Mouse (Mus musculus) liver, embryonic 12.5 days (tissue): ENCODE results near the gene C5ar1. TPM values are rescaled to one million over a fixed set of nuclear protein-coding genes. Genes with fewer than 3 reads are reported as not detected.

Experiments used
- ATAC-seq: fragments of 200-750 bp; cut with Nextera tagmentation; 2 replicates; pipeline ENCODE4 v1.8.0; 2017; ENCODE audit warnings: moderate number of reproducible peaks, mild to moderate bottlenecking, moderate library complexity
- H3K27ac ChIP-seq: fragments of 300-500 bp; sonication (generic); 2 replicates; pipeline ENCODE4 v1.5.1; 2016; ENCODE audit warnings: mild to moderate bottlenecking
- H3K27me3 ChIP-seq: fragments of 300-500 bp; sonication (generic); replicated peaks from 2 replicates; pipeline ENCODE4 v1.6.1; 2016; ENCODE audit warnings: mild to moderate bottlenecking, moderate library complexity
- H3K36me3 ChIP-seq: fragments of 300-500 bp; sonication (generic); 2 replicates; pipeline ENCODE4 v1.6.1; 2016; ENCODE audit warnings: mild to moderate bottlenecking, moderate library complexity
- H3K4me1 ChIP-seq: fragments of 300-500 bp; sonication (generic); 2 replicates; pipeline ENCODE4 v1.6.1; 2016
- H3K4me2 ChIP-seq: fragments of 300-500 bp; sonication (generic); 2 replicates; pipeline ENCODE4 v1.6.1; 2016; ENCODE audit warnings: mild to moderate bottlenecking, moderate library complexity
- H3K4me3 ChIP-seq: fragments of 300-500 bp; sonication (generic); 2 replicates; pipeline ENCODE4 v1.5.1; 2016; ENCODE audit warnings: mild to moderate bottlenecking, moderate library complexity
- H3K9ac ChIP-seq: fragments of 300-500 bp; sonication (generic); 2 replicates; pipeline ENCODE4 v1.6.1; 2016; ENCODE audit warnings: mild to moderate bottlenecking, moderate library complexity
- H3K9me3 ChIP-seq: fragments of 300-500 bp; sonication (generic); replicated peaks from 2 replicates; pipeline ENCODE4 v1.6.1; 2016; ENCODE audit warnings: mild to moderate bottlenecking, moderate library complexity
- WGBS: fragments of 180-500 bp; shearing (Covaris S2); methylation state at CpG from one replicate; pipeline ENCODE4 v1.1.7; 2016; ENCODE audit not compliant: insufficient replicate concordance; 5-methylcytosine and 5-hydroxymethylcytosine counted together
- polyA plus RNA-seq: library from polyadenylated mRNA; unstranded; fragments of >200 nt; fragmentation: Nextera tagmentation; extraction: Ambion mirVana; gene quantifications from 2 replicates; pipeline ENCODE4 v1.2.1, GENCODE M21; 2016

Gene C5ar1
- polyA plus RNA-seq, 1 experiment from 2014 or later, result 2.1 TPM

- Histone ChIP-seq H3K4me3 (no peak overlapping the region), H3K4me1 (no peaks in the 10 kb centered on the region; the same call in 1 of the 2 replicates), H3K9ac (no peak overlapping the region), H3K36me3 (peaks cover 87% of the 10 kb centered on the region), H3K4me2 (no peak overlapping the region), H3K27ac (no peak overlapping the region), H3K9me3 (no peaks in the 10 kb centered on the region), H3K27me3 (no peaks in the 10 kb centered on the region)
- ATAC-seq, result no peak; the same call in 1 of the 2 replicates
- 60% methylated on average over 12 of the region's 12 CpGs for WGBS
These were observed 48.4 kb downstream of the C5ar1 start for GRCm38 (mm10) chr7:16210862-16211365.

GRCm38 (mm10) chr7:16208781-16209665 is 50.3 kb downstream of the C5ar1 start:
- no peaks in the 10 kb centered on the region; the same call in 1 of the 2 replicates for H3K4me1 ChIP-seq
- WGBS, result 83% methylated on average over 21 of the region's 21 CpGs
- H3K27ac ChIP-seq, result no peak overlapping the region
- H3K9ac ChIP-seq, result no peak overlapping the region
- no peak overlapping the region for H3K4me3 ChIP-seq
- H3K27me3 ChIP-seq, result no peaks in the 10 kb centered on the region
- no peaks in the 10 kb centered on the region for H3K9me3 ChIP-seq
- peaks cover 87% of the 10 kb centered on the region for H3K36me3 ChIP-seq
- no peak for ATAC-seq
- H3K4me2 ChIP-seq, result no peak overlapping the region

GRCm38 (mm10) chr7:16207496-16207895 is 51.8 kb downstream of the C5ar1 start:
- Histone ChIP-seq H3K36me3 (peaks cover 87% of the 10 kb centered on the region), H3K9ac (no peak overlapping the region), H3K27ac (no peak overlapping the region), H3K4me2 (no peak overlapping the region), H3K4me3 (no peak overlapping the region), H3K27me3 (no peaks in the 10 kb centered on the region), H3K4me1 (no peaks in the 10 kb centered on the region), H3K9me3 (no peaks in the 10 kb centered on the region)
- WGBS, result 74% methylated on average over 10 of the region's 10 CpGs
- ATAC-seq, result no peak; the same call in 1 of the 2 replicates

- H3K4me2 ChIP-seq, result no peak overlapping the region
- no peaks in the 10 kb centered on the region for H3K4me1 ChIP-seq
- H3K36me3 ChIP-seq, result peaks cover 89% of the 10 kb centered on the region
- no peaks in the 10 kb centered on the region for H3K27me3 ChIP-seq
- H3K27ac ChIP-seq, result no peak overlapping the region
- no peak overlapping the region for H3K9ac ChIP-seq
- H3K4me3 ChIP-seq, result no peak overlapping the region
- no peaks in the 10 kb centered on the region for H3K9me3 ChIP-seq
- ATAC-seq, result no peak
- 74% methylated on average over 7 of the region's 7 CpGs for WGBS
These were observed 52.3 kb downstream of the C5ar1 start for GRCm38 (mm10) chr7:16207076-16207475.

- Histone ChIP-seq H3K4me2 (no peak overlapping the region), H3K27me3 (no peaks in the 10 kb centered on the region), H3K9me3 (no peaks in the 10 kb centered on the region), H3K27ac (no peak overlapping the region), H3K9ac (no peak overlapping the region), H3K4me1 (no peaks in the 10 kb centered on the region), H3K4me3 (no peak overlapping the region), H3K36me3 (peaks cover 89% of the 10 kb centered on the region)
- WGBS, result 54% methylated on average over 9 of the region's 9 CpGs
- ATAC-seq, result no peak
These were observed 54.5 kb downstream of the C5ar1 start for GRCm38 (mm10) chr7:16204791-16205190.

GRCm38 (mm10) chr7:16203505-16203903 is 55.8 kb downstream of the C5ar1 start:
- no peak overlapping the region for H3K27ac ChIP-seq
- H3K4me1 ChIP-seq, result no peaks in the 10 kb centered on the region
- H3K27me3 ChIP-seq, result no peaks in the 10 kb centered on the region
- ATAC-seq, result no peak
- H3K36me3 ChIP-seq, result peaks cover 90% of the 10 kb centered on the region
- no peak overlapping the region for H3K9ac ChIP-seq
- H3K9me3 ChIP-seq, result no peaks in the 10 kb centered on the region
- no peak overlapping the region for H3K4me2 ChIP-seq
- WGBS, result 87% methylated on average over 13 of the region's 13 CpGs
- no peak overlapping the region for H3K4me3 ChIP-seq

GRCm38 (mm10) chr7:16202756-16203504 is 56.4 kb downstream of the C5ar1 start:
- 79% methylated on average over 15 of the region's 15 CpGs for WGBS
- no peaks in the 10 kb centered on the region for H3K4me1 ChIP-seq
- ATAC-seq, result no peak
- H3K4me2 ChIP-seq, result no peak overlapping the region
- peaks cover 94% of the 10 kb centered on the region for H3K36me3 ChIP-seq
- no peak overlapping the region for H3K27ac ChIP-seq
- no peak overlapping the region for H3K4me3 ChIP-seq
- no peaks in the 10 kb centered on the region for H3K27me3 ChIP-seq
- H3K9me3 ChIP-seq, result no peaks in the 10 kb centered on the region
- no peak overlapping the region for H3K9ac ChIP-seq

GRCm38 (mm10) chr7:16201136-16201535 is 58.2 kb downstream of the C5ar1 start:
- Histone ChIP-seq H3K4me1 (no peaks in the 10 kb centered on the region), H3K27me3 (no peaks in the 10 kb centered on the region), H3K27ac (no peak overlapping the region), H3K4me3 (no peak overlapping the region), H3K9ac (no peak overlapping the region), H3K4me2 (no peak overlapping the region), H3K9me3 (no peaks in the 10 kb centered on the region), H3K36me3 (peaks cover 93% of the 10 kb centered on the region)
- ATAC-seq, result no peak
- 26% methylated on average over 6 of the region's 6 CpGs for WGBS

GRCm38 (mm10) chr7:16198540-16198939 is 60.8 kb downstream of the C5ar1 start:
- no peak overlapping the region for H3K9ac ChIP-seq
- H3K27me3 ChIP-seq, result no peaks in the 10 kb centered on the region
- H3K27ac ChIP-seq, result no peak overlapping the region
- H3K36me3 ChIP-seq, result peaks cover 67% of the 10 kb centered on the region
- WGBS, result 76% methylated on average over 11 of the region's 11 CpGs
- no peak overlapping the region for H3K4me3 ChIP-seq
- H3K4me2 ChIP-seq, result no peak overlapping the region
- ATAC-seq, result no peak
- no peaks in the 10 kb centered on the region for H3K9me3 ChIP-seq
- no peaks in the 10 kb centered on the region for H3K4me1 ChIP-seq

- no peak overlapping the region for H3K9ac ChIP-seq
These were observed 62.2 kb downstream of the C5ar1 start for GRCm38 (mm10) chr7:16197166-16197565.

More at GRCm38 (mm10) chr7:16197166-16197565, 62.2 kb downstream of the C5ar1 start:
- no peak overlapping the region for H3K4me2 ChIP-seq
- H3K27me3 ChIP-seq, result no peaks in the 10 kb centered on the region
- no peak overlapping the region for H3K27ac ChIP-seq
- H3K36me3 ChIP-seq, result peaks cover 54% of the 10 kb centered on the region
- no peak overlapping the region for H3K4me3 ChIP-seq
- H3K9me3 ChIP-seq, result no peaks in the 10 kb centered on the region
- H3K4me1 ChIP-seq, result no peaks in the 10 kb centered on the region
- 67% methylated on average over 5 of the region's 5 CpGs for WGBS
- ATAC-seq, result no peak
